Mouse (Mus musculus) NIH3T3 (cell line): ENCODE results near the gene Znrf3.

Experiments
- DNase-seq: peaks from one replicate; pipeline ENCODE4 v3.0.0-alpha.2; 2012; ENCODE audit warnings: low read depth

Gene Znrf3

GRCm38 (mm10) chr11:5398301-5399053, 46.2 kb downstream of the Znrf3 start:
- DNase-seq = no peak

- DNase-seq = no peak
Measured at GRCm38 (mm10) chr11:5390969-5391831, 53.4 kb downstream of the Znrf3 start.

- DNase-seq = no peak
Measured at GRCm38 (mm10) chr11:5382652-5383051, 62.0 kb downstream of the Znrf3 start.

- peak; percentile 80 for DNase-seq
Measured at GRCm38 (mm10) chr11:5381226-5381625, 63.4 kb downstream of the Znrf3 start.

- DNase-seq = peak; percentile 55
Measured at GRCm38 (mm10) chr11:5380275-5380674, 64.4 kb downstream of the Znrf3 start.

- DNase-seq = no peak
Measured at GRCm38 (mm10) chr11:5369176-5369575, 75.5 kb downstream of the Znrf3 start.

GRCm38 (mm10) chr11:5368492-5368891, 76.2 kb downstream of the Znrf3 start:
- DNase-seq = no peak

GRCm38 (mm10) chr11:5355266-5355764, 89.3 kb downstream of the Znrf3 start:
- DNase-seq = no peak

- peak; percentile 79 for DNase-seq
Measured at GRCm38 (mm10) chr11:5354753-5355152, 89.9 kb downstream of the Znrf3 start.

GRCm38 (mm10) chr11:5353032-5353431, 91.6 kb downstream of the Znrf3 start:
- peak; percentile 79 for DNase-seq

- DNase-seq = no peak
Measured at GRCm38 (mm10) chr11:5349483-5349882, 95.2 kb downstream of the Znrf3 start.

- no peak for DNase-seq
Measured at GRCm38 (mm10) chr11:5346845-5347640, 97.6 kb downstream of the Znrf3 start.

- no peak for DNase-seq
Measured at GRCm38 (mm10) chr11:5343748-5344147, 100.9 kb downstream of the Znrf3 start.

GRCm38 (mm10) chr11:5339732-5340131, 104.9 kb downstream of the Znrf3 start:
- no peak for DNase-seq

GRCm38 (mm10) chr11:5336852-5337251, 107.8 kb downstream of the Znrf3 start:
- DNase-seq = no peak

GRCm38 (mm10) chr11:5336269-5336668, 108.4 kb downstream of the Znrf3 start:
- DNase-seq = no peak

- DNase-seq = peak; percentile 29
Measured at GRCm38 (mm10) chr11:5330851-5331250, 113.8 kb downstream of the Znrf3 start.

- peak; percentile 16 for DNase-seq
Measured at GRCm38 (mm10) chr11:5327693-5328092, 117.0 kb downstream of the Znrf3 start.

- DNase-seq = no peak
Measured at GRCm38 (mm10) chr11:5326252-5326651, 118.4 kb downstream of the Znrf3 start.

- no peak for DNase-seq
Measured at GRCm38 (mm10) chr11:5325217-5325616, 119.4 kb downstream of the Znrf3 start.

- no peak for DNase-seq
Measured at GRCm38 (mm10) chr11:5324296-5324695, 120.4 kb downstream of the Znrf3 start.

GRCm38 (mm10) chr11:5321687-5322086, 123.0 kb downstream of the Znrf3 start:
- no peak for DNase-seq
